Mouse (Mus musculus) ES-E14 (cell line): ENCODE results near the gene Ace3. TPM values are rescaled to one million over a fixed set of nuclear protein-coding genes. Genes with fewer than 3 reads are reported as not detected.

Experiments used
- DNase-seq: peaks from one replicate; pipeline ENCODE4 v3.0.0-alpha.2; 2013; ENCODE audit warnings: low read depth, low spot score
- H3K27ac ChIP-seq: 2 replicates; pipeline ENCODE4 v1.5.1; 2012; ENCODE audit warnings: low read depth, mild to moderate bottlenecking, low read length, moderate library complexity, mixed read lengths; ENCODE audit not compliant: poor library complexity, insufficient read depth, severe bottlenecking
- H3K36me3 ChIP-seq: 2 replicates; pipeline ENCODE4 v1.6.1; 2012; ENCODE audit warnings: mild to moderate bottlenecking, low read length, moderate library complexity, mixed read lengths; ENCODE audit not compliant: control insufficient read depth, poor library complexity, insufficient read depth, severe bottlenecking
- H3K4me1 ChIP-seq, 2 experiments: fragments of 150-350 bp in 1 of 2; sonication (generic) in 1 of 2; 2 replicates each; pipeline ENCODE4 v1.6.1; 2012; ENCODE audit warnings: low read length in 2 of 2, mild to moderate bottlenecking in 1 of 2, mixed read lengths in 1 of 2; ENCODE audit not compliant: control insufficient read depth in 2 of 2, insufficient read depth in 2 of 2, poor library complexity in 1 of 2
- H3K4me3 ChIP-seq, 2 experiments: fragments of 150-350 bp in 1 of 2; sonication (generic) in 1 of 2; 2 replicates each; pipeline ENCODE4 v1.5.1; 2012; ENCODE audit warnings: low read length in 2 of 2, low read depth in 1 of 2, mild to moderate bottlenecking in 1 of 2, mixed read lengths in 1 of 2; ENCODE audit not compliant: insufficient read depth in 1 of 2, poor library complexity in 1 of 2, severe bottlenecking in 1 of 2
- H3K9ac ChIP-seq: 2 replicates; pipeline ENCODE4 v1.6.1; 2012; ENCODE audit warnings: low read depth, mild to moderate bottlenecking, low read length, mixed read lengths; ENCODE audit not compliant: poor library complexity, insufficient read depth, severe bottlenecking
- H3K9me3 ChIP-seq: fragments of 150-350 bp; sonication (generic); 2 replicates; pipeline ENCODE4 v1.6.1; 2012; ENCODE audit warnings: low read depth, mild to moderate bottlenecking, low read length; ENCODE audit not compliant: control insufficient read depth, insufficient read depth
- CHD2 ChIP-seq: IDR thresholded peaks from 2 replicates; pipeline ENCODE4 v1.6.1; 2014; ENCODE audit warnings: mild to moderate bottlenecking, low read depth, low read length, inconsistent platforms
- HCFC1 ChIP-seq: IDR thresholded peaks from 2 replicates; pipeline ENCODE4 v1.6.1; 2012; ENCODE audit warnings: low read length, inconsistent platforms, borderline replicate concordance; ENCODE audit not compliant: insufficient read depth
- MAFK ChIP-seq: IDR thresholded peaks from 2 replicates; pipeline ENCODE4 v1.6.1; 2014; ENCODE audit warnings: mild to moderate bottlenecking, low read depth, low read length, inconsistent platforms; ENCODE audit not compliant: insufficient read depth
- ZC3H11A ChIP-seq: IDR thresholded peaks from 2 replicates; pipeline ENCODE4 v1.6.1; 2012; ENCODE audit warnings: low read depth, mild to moderate bottlenecking, inconsistent platforms, low read length, borderline replicate concordance
- ZNF384 ChIP-seq: IDR thresholded peaks from 2 replicates; pipeline ENCODE4 v1.6.1; 2012; ENCODE audit warnings: low read depth, low read length, inconsistent platforms
- in situ Hi-C, 2 experiments: fragments of 600-800 bp; cut with MboI; formaldehyde crosslinking; loops; one replicate each; pipeline ENCODE4 v1.15.1; 2025; ENCODE audit warnings: low sequenced_read_pairs in 2 of 2, inconsistent platforms in 1 of 2; ENCODE audit not compliant: unreplicated experiment in 2 of 2
- total RNA-seq: library from RNA; depleted of rRNA; stranded (reverse); fragments of 300-350 nt; gene quantifications from 2 replicates; pipeline ENCODE4 v1.2.3, GENCODE M21; 2012

Ace3 gene
- total RNA-seq, 1 experiment, result not detected

DNA sequence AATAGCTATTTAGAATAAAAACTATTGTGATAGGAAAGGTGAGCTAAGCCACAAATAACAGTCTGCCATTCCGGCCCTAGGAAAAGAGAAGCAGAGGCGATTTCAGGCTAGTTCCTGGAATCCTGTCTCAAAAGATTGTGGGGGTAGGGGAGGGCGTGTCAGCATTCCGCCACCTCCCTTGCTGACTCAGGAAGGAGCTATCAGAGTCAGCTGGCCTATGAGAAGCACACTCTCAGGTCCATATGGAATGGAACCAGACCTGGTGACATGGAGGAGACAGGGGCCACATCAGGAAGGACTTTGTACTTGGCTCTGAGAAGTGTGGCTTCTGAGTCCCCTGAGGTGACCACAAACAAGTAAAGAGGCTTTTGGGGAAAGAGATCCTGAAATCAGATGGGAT lies 44.0 kb upstream of the Ace3 start:
- H3K4me3 ChIP-seq, result no peak overlapping the region
- H3K4me1 ChIP-seq, result peaks cover 7 to 35% of the 10 kb centered on the region in 2 experiments; a peak in 3 of 4 replicates
- H3K9ac ChIP-seq, result peak overlapping the region; percentile 6; the same call in 1 of the 2 replicates
- in situ Hi-C loops, result no loop called here
- H3K36me3 ChIP-seq, result no peaks in the 10 kb centered on the region
- no peak for DNase-seq
- H3K9me3 ChIP-seq, result no peaks in the 10 kb centered on the region
- H3K27ac ChIP-seq, result no peak overlapping the region; the same call in 1 of the 2 replicates
- TF ChIP-seq ZNF384 (no peak), ZC3H11A (no peak), MAFK (peak; percentile 84)

- in situ Hi-C loops, result no loop called here
- Histone ChIP-seq H3K4me3 (no peak overlapping the region), H3K4me1 (peaks cover 9 to 32% of the 10 kb centered on the region in 2 experiments; a peak in 3 of 4 replicates), H3K9ac (no peak overlapping the region), H3K9me3 (no peaks in the 10 kb centered on the region), H3K27ac (no peak overlapping the region), H3K36me3 (no peaks in the 10 kb centered on the region)
- TF ChIP-seq ZC3H11A (no peak), ZNF384 (no peak), HCFC1 (no peak), MAFK (no peak), CHD2 (no peak)
- no peak for DNase-seq
Observed at GRCm38 (mm10) chr11:105951601-105952044, 42.9 kb upstream of the Ace3 start.

- no peak for TF ChIP-seq MAFK
- no peak for TF ChIP-seq ZNF384
- no peak for TF ChIP-seq HCFC1
- TF ChIP-seq CHD2, result no peak
- no peak for TF ChIP-seq ZC3H11A
- no peaks in the 10 kb centered on the region for H3K9me3 ChIP-seq
- no peaks in the 10 kb centered on the region for H3K36me3 ChIP-seq
- H3K4me1 ChIP-seq, result peaks cover 9 to 33% of the 10 kb centered on the region in 2 experiments; a peak in 3 of 4 replicates
- no peak for DNase-seq
- H3K4me3 ChIP-seq, result no peak overlapping the region
- H3K9ac ChIP-seq, result no peak overlapping the region
- H3K27ac ChIP-seq, result no peak overlapping the region
- in situ Hi-C loops, result no loop called here
Observed at GRCm38 (mm10) chr11:105952111-105952510, 42.4 kb upstream of the Ace3 start.

GRCm38 (mm10) chr11:105952911-105953386 lies 41.5 kb upstream of the Ace3 start, which contains the start of gene Cyb561:
Cyb561 (minus strand) TSS chr11:105953336.
- TF ChIP-seq ZC3H11A, result no peak
- TF ChIP-seq CHD2, result no peak
- TF ChIP-seq ZNF384, result no peak
- no peak within 1 kb of the TSS; the same call in 1 of the 2 replicates for H3K27ac ChIP-seq
- H3K9me3 ChIP-seq, result no peaks in the 10 kb centered on the region
- H3K4me1 ChIP-seq, result peaks cover 9 to 29% of the 10 kb centered on the region in 2 experiments; a peak in 3 of 4 replicates
- in situ Hi-C loops, result no loop called here
- H3K36me3 ChIP-seq, result no peaks in the 10 kb centered on the region
- no peak for DNase-seq
- H3K4me3 ChIP-seq, result no peak within 1 kb of the TSS
- peak within 1 kb of the TSS; percentile 0; the same call in 1 of the 2 replicates for H3K9ac ChIP-seq

GRCm38 (mm10) chr11:105953402-105953801 lies 41.1 kb upstream of the Ace3 start:
- peak overlapping the region; percentile 0; the same call in 1 of the 2 replicates for H3K9ac ChIP-seq
- TF ChIP-seq MAFK, result no peak
- TF ChIP-seq HCFC1, result no peak
- TF ChIP-seq ZNF384, result no peak
- no peak for TF ChIP-seq ZC3H11A
- TF ChIP-seq CHD2, result no peak
- H3K27ac ChIP-seq, result no peak overlapping the region
- in situ Hi-C loops, result no loop called here
- DNase-seq, result no peak
- H3K36me3 ChIP-seq, result no peaks in the 10 kb centered on the region
- H3K4me3 ChIP-seq, result no peak overlapping the region
- H3K4me1 ChIP-seq, result peaks cover 9 to 29% of the 10 kb centered on the region in 2 experiments; a peak in 3 of 4 replicates
- H3K9me3 ChIP-seq, result no peaks in the 10 kb centered on the region
